Mouse (Mus musculus) intestine, embryonic 16.5 days (tissue): ENCODE results near the gene Gm11114. TPM values are rescaled to one million over a fixed set of nuclear protein-coding genes. Genes with fewer than 3 reads are reported as not detected.

Experiments used
- ATAC-seq: fragments of 200-750 bp; cut with Nextera tagmentation; 2 replicates; pipeline ENCODE4 v1.8.0; 2017; ENCODE audit warnings: moderate TSS enrichment, moderate library complexity
- H3K27ac ChIP-seq: fragments of 300-500 bp; sonication (generic); 2 replicates; pipeline ENCODE4 v1.5.1; 2014; ENCODE audit warnings: mild to moderate bottlenecking, low read length
- H3K27me3 ChIP-seq: fragments of 300-500 bp; sonication (generic); replicated peaks from 2 replicates; pipeline ENCODE4 v1.6.1; 2014; ENCODE audit warnings: low read length, control low read depth, mixed read lengths; ENCODE audit not compliant: control insufficient read depth, insufficient read depth
- H3K36me3 ChIP-seq: fragments of 300-500 bp; sonication (generic); 2 replicates; pipeline ENCODE4 v1.6.1; 2014; ENCODE audit warnings: low read length, control low read depth; ENCODE audit not compliant: control insufficient read depth, insufficient read depth
- H3K4me1 ChIP-seq: fragments of 300-500 bp; sonication (generic); 2 replicates; pipeline ENCODE4 v1.6.1; 2014; ENCODE audit warnings: low read length, control low read depth, mixed read lengths; ENCODE audit not compliant: control insufficient read depth, insufficient read depth
- H3K4me2 ChIP-seq: fragments of 300-500 bp; sonication (generic); 2 replicates; pipeline ENCODE4 v1.6.1; 2014; ENCODE audit warnings: low read depth, low read length, control low read depth
- H3K4me3 ChIP-seq: fragments of 300-500 bp; sonication (generic); 2 replicates; pipeline ENCODE4 v1.5.1; 2014; ENCODE audit warnings: mild to moderate bottlenecking, low read length
- H3K9ac ChIP-seq: fragments of 300-500 bp; sonication (generic); 2 replicates; pipeline ENCODE4 v1.6.1; 2014; ENCODE audit warnings: low read depth, low read length
- H3K9me3 ChIP-seq: fragments of 300-500 bp; sonication (generic); 2 replicates; pipeline ENCODE4 v1.6.1; 2016; ENCODE audit warnings: low read length, control low read depth; ENCODE audit not compliant: control insufficient read depth
- WGBS: fragments of 180-500 bp; shearing (Covaris S2); extraction: QIAGEN DNeasy Blood & Tissue Kit; methylation state at CpG from one replicate; pipeline ENCODE4 v1.1.7; 2014; 5-methylcytosine and 5-hydroxymethylcytosine counted together
- polyA plus RNA-seq: library from polyadenylated mRNA; unstranded; fragments of >200 nt; fragmentation: Nextera tagmentation; extraction: Ambion mirVana; gene quantifications from 2 replicates; pipeline ENCODE4 v1.2.1, GENCODE M21; 2015

Gene Gm11114
- polyA plus RNA-seq, 1 experiment from 2014 or later, result not detected

- no peak for ATAC-seq
- Histone ChIP-seq H3K4me1 (no peaks in the 10 kb centered on the region), H3K36me3 (no peaks in the 10 kb centered on the region), H3K27me3 (no peaks in the 10 kb centered on the region), H3K9ac (no peak overlapping the region), H3K27ac (no peak overlapping the region), H3K4me3 (no peak overlapping the region), H3K4me2 (no peak overlapping the region), H3K9me3 (no peaks in the 10 kb centered on the region)
- WGBS, result 82% methylated on average over 5 of the region's 5 CpGs
Measured at GRCm38 (mm10) chr9:85355559-85355958, 43.0 kb downstream of the Gm11114 start.

GRCm38 (mm10) chr9:85357154-85357860 lies 44.7 kb downstream of the Gm11114 start:
- no peak overlapping the region for H3K9ac ChIP-seq
- 82% methylated on average over 7 of the region's 7 CpGs for WGBS
- H3K9me3 ChIP-seq, result no peaks in the 10 kb centered on the region
- H3K36me3 ChIP-seq, result no peaks in the 10 kb centered on the region
- peak; percentile 69 for ATAC-seq
- no peak overlapping the region for H3K4me2 ChIP-seq
- no peaks in the 10 kb centered on the region for H3K4me1 ChIP-seq
- H3K4me3 ChIP-seq, result no peak overlapping the region
- no peaks in the 10 kb centered on the region for H3K27me3 ChIP-seq
- no peak overlapping the region for H3K27ac ChIP-seq

Other genes starting within 250 kb of the Gm11114 start
- gene Tent5a, start 14.6 kb downstream of the Gm11114 start, polyA plus RNA-seq, result 17.0 and 18.0 TPM in 2 replicates